Mouse (Mus musculus): ENCODE measurements at regions not wholly inside any gene's neighbourhood (a gene's known extent, or its start where the extent isn't known, plus 50 kb on each side); places are given as distances from the start of the nearest gene placed in this dataset.

DNA sequence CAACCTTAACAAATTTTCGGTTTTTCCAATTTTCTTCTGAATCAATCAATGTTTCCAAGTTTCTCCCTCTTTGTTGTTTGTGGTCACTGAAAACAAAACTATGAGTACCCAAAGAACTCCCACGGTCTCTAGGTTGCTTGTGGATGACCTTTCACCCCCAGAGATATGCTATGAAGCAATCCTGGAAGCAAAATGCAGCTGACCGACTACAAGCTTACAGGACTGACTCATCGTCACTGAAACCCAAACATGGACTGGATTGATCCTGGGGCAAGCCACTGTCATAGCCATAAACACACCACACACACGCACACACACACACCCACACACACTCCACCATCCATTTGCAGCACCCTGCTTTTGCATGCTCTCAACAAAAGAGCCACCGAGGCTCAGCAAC, 134.7 kb upstream of the Fam3c start:
- TF ChIP-seq CTCF (IDR thresholded peaks at IDR 0.05; ENCODE audit: low read depth, low read length): no peak
- TF ChIP-seq POLR2A (IDR thresholded peaks at IDR 0.05; ENCODE audit: borderline replicate concordance, low read depth, low read length): no peak
